Mouse (Mus musculus): Measurements from ENCODE around the gene Wdr17.

Wdr17 gene

DNA sequence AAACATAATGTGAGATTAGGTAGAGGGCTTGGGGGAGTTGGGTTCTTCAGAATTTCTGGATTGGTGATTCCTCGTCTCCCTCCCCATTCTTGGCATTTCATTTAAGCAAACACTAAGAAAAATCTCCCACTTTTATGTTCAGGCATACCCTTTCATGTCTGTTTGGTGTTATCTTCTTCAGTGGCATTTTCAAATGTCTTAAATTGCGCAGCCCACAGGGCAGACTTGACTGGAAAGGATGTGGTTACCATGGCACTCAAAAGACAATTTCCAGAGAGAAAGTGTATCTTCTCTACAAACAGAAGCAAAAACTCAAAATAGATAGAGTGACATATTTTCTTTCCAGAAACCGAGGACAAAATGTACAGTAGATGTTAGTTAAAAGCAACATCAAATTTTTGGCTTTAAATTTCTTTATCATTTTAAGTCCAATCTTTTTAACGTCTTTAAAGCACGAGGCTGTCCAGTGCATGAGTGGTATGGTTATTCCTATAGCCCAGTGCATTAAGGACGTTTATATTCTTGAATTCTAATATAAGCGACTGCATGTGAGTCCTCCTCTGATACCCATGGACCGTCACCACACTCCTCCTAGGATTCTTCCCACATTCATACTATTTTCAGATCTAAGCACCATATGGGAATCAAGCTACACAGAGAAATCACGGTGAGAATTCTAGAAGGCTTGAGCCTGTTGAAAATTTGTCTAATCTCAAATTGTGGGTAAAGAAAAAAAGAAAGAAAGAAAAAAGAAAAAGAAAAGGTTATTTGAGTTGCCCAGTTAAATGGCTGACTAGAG lies at the start of gene Wdr17:
Gene Wdr17, minus strand, starts transcription at position 198 of the 799 bp plus-strand sequence.
- no peak for DNase-seq

DNA sequence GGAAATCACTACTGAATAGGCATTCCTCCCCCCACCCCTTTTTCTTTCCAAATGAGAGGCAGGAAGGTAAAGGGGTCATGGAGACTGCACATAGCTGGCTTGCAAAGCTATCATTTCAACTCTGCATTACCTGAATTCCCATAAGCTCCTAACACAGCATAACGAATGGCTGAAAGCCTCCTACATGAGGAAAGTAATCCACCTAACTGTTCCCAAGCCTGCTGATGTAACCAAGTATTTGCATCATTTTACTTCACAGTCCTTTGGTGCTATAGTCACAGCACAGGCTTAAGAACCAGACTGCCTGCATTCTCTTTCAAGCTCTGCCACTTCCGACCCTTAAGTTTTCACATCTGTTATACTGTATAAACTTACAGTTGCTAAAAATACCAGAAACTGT lies 45.3 kb upstream of the Wdr17 start:
- no peak for DNase-seq

DNA sequence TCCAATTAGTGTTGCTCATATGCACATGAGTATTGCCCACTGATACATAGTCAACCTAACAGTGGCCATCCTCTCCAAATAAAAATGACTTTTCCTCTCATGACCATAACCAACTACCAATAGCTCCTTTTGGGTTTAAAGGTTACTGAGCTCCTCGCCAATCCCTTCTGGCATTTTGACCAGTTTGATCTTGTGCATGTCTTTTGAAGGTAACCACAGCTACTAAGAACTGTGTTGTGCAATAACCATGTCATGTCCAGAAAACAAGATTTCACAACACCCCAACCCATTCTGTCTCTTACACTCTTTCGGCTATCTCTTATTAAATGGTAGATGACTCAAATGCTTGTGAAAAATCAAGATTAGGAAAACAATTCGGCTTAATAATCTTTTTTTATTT lies 38.0 kb upstream of the Wdr17 start:
- DNase-seq: no peak

DNA sequence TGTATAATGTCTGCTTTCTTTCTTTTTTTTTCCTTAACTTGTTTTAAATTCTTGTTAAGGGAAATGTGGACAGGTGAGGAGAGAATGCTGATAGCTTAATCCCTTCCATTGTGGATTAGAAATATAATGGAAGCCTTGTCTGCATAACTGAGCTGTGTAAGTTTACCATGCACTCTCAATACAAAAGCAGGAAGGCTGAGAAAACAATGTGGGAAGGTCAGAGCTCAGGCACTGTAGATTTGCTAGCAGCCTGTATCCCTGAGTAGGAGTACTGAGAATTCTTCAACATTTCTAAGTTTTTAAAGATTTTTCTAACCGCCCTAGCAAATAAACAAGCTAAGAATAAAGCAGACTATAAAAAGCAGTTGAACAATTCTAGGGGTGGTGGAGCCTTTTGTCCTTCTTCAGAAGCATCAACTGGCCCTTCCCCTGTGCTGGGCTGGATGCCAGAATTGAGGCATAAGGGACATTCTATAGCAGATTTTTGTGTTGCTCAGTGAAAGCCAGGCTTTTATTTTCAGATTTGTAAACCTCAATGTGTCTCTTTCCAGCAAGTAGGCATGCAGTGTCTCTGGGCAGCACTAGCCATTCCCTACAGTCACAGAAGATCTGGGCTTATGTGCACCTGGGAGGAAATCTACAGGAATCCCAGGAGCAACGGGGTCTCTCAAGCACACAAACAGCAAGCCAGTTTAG lies 35.3 kb upstream of the Wdr17 start:
- peak in 1 of 2 experiments; percentile 24 for DNase-seq

DNA sequence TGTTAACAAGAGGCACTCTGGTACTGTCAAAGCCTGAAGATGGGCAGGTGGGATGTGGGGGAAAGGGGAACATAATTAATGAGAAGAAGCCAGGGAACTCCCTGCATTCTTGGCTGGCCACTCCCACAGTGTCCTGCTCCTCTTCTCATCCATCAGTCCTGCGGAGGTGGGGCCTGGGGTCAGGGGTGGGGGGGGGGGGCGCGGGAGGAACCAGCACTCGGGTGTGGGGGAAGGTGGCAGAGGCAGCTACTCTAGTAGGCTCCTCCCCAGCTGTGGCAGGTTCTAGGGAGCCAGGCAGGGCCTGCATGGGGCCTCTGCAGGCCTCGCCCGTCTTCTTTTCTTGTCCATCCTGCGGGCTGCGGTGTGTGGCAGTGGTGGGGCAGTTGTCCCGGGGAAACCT lies 30.7 kb upstream of the Wdr17 start:
- DNase-seq: no peak

DNA sequence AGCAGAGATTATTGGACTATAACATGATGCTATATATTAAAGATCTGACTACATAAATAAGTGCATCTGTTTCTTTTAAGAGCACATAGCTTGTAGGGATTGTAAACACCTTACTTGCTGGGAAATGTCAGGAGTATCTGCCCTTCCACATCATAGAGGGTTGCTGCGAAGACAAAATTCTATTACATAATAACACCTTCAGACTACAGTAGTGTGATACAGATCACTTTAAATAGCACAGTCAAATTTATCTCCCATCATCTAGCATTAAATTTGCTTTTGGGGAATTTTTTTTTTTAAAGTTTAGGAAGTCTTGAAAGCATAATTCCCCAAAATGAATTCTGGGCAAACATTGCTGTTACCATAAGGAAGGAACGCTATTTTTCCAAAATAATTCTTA lies 25.9 kb upstream of the Wdr17 start:
- DNase-seq: no peak

DNA sequence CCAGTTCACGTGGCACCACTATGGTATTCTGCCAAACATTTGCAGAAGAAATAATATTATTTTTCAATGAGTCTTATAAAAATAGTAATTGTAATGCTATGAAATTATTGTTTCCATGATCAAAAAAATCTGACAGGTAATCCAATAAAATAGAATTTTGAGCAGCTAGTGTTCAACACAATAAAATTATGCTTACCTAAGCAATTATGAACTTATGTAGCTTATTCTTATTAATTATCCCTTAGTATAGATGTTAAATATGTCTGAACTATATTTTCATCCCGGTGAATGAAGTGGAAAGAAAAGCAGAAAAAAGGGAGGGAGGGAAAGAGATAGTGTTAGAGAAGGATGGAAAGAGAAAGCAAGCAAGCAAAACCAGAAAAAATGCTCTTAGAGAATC lies 12.5 kb upstream of the Wdr17 start:
- no peak for DNase-seq

DNA sequence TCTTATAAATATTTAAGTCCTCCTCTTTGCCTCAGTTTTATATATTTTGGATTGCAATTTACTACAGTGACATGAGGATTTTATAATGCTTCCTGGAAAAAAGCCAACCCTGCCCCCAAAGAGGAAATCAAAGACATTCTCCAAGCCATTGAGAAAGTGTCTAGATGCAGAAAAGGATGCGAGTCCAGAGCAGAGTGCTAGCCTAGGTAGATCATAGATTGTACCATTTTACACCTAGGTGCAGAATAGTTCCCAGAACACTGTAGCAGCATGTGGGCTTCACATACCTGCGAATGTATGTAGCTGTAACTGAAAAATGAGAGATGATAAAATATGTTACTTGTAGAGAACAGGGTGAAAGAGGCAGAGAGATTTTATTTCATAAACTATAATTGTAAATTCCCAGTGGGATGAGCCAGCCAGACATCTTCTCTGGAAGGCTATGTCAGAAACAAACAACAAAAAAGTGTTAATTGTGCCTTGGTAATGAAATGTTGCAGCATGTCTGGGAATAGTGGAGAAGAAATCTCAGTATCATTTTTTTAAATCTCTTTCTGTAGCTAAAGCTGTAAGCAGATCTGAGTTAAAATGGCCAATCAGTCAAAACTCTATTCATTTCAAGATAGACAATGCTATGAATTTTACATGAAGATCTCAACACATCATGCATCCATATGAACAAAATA lies 7.8 kb upstream of the Wdr17 start:
- no peak for DNase-seq

DNA sequence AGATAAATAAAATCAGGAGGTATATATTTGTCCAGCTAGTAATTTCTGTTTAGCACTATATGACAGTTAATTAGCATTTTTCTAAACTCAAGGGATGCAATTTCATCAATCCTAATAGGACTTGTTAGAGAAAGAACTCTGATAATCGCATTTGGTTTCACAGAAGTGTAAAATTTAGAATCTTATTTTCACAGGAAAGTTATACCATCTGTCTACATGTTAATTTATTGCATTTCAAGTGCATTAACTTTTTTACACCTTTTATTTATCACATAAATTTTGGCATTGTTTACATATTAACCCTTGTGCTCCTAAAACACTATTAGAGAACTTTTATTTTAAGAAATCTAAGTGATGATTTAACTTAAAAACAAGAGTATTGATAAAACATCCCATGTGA lies 7.2 kb upstream of the Wdr17 start:
- no peak for DNase-seq

DNA sequence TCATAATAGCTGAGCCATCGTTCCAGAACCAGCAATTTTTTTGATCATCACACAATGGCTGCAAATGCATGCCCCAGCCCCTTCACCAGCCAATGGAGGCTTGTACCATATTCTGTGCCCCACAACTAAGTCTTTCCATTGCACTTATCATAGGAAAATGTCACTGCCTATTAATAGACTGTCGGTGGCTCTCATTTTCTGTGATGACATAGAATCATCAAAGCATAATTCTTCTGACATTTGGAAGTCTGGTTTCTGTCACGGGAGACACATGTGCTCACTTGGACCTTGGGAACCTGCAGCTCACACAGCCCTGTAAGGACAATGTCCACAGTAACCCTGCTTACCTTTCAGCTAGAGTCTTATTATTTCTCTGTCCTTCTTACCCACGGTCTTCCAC lies 424 bp downstream of the Wdr17 start:
- DNase-seq: no peak

DNA sequence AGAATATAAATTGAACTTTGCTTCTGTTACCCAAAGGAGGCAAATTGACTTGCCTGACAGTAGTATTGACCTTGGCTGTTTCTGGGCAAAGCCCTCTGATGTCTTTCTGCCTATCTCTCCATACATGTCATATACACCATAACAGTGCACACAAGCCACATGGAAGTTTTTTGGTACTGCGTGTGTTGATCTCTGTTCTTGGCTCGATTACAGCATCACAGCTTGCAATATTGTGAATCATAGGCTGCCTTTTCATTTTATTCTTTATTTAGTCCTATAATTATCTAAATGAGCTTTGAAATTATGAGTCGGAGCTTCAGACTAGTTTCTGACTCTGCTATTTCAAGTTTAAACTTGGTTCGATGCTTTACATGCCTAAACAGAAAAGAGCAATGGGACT lies 10.5 kb downstream of the Wdr17 start:
- DNase-seq: no peak

DNA sequence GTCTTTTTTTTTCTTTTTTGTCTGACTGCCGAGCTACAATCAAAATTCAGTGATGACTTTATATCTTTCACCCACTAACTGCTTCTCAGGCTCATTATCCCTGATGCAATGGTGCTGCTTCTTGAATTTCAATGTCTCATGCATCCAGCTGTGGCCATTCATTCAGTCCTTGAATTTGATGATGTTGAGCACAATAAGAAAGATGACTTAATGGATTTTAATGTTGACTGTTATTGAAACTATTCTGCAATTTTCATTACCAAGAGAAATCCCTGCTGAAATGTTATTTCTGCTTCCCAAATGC lies 22.3 kb downstream of the Wdr17 start:
- DNase-seq: no peak

DNA sequence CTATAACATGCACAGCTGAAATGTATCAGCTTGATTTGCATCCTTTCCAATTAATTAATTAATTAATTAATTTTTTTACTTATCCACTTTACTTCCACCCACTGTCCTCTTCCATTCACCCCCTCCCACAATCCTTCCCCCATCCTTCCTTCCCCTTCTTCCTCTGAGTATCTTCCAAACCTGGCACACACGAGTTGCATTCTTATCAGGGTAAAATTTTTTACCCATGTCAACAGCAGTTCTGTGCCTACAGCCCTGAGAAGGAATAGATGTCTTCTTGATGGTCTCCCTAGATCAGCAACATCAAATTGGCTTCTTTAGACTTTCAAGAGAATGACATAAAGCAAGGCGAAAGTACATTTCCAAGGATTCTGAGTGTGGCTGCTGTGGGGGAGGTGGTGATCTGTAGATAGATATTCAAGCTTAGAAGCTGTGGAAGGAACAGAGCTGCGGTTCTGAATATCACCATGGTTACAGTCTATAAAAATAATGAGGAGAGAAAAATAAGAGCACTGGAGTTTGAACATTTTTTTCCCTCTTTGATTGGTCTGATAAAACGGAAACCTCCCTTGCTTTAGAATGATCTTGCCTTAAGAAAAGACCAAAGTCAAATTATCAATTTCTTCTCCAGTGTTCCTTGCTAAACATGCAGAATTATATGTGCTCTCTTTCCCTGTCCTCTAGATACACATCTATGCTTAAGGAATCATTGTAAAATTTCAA lies 22.8 kb downstream of the Wdr17 start:
- no peak for DNase-seq

DNA sequence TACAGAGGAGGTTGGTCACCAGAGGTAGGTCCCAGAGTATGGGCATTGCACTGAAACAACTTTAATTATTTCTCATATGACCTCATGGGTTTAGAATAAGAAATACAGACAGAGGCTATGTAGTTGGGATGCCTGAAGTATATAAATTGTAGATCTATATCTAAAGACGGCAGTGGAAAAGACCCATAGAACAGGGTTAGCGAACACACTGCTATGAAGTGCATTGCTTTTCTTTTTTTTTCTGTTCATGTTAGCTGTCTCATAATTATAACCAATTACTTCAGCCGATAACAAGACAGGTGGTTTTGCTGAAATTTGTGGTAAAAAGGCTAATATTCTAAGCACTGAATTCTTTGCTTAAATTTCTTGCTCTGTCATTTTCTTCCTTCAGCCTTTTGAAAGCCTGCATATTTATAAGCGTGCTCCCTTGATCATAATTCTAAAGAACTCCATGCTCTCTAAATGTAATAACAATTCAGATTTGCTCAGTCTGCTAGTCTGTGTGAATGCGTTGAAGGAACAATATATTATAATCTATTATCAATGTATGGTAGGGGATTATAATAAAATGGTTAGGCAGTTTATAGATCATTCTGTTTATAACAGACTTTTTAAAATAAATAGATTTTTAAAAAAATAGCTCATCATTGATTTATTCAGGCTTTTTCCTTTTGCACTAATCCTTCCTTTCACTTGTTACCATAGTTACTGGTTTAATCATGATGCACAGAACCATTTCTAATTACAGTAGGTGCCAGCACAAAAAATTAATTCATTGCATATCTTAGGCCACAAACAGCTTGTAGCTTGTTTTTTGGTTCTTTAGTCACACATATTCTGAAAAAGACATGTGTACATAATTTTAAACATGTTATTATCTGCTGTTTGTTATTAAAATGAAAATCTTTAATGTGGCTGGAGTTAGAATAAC lies 50.7 kb downstream of the Wdr17 start:
- DNase-seq: no peak

DNA sequence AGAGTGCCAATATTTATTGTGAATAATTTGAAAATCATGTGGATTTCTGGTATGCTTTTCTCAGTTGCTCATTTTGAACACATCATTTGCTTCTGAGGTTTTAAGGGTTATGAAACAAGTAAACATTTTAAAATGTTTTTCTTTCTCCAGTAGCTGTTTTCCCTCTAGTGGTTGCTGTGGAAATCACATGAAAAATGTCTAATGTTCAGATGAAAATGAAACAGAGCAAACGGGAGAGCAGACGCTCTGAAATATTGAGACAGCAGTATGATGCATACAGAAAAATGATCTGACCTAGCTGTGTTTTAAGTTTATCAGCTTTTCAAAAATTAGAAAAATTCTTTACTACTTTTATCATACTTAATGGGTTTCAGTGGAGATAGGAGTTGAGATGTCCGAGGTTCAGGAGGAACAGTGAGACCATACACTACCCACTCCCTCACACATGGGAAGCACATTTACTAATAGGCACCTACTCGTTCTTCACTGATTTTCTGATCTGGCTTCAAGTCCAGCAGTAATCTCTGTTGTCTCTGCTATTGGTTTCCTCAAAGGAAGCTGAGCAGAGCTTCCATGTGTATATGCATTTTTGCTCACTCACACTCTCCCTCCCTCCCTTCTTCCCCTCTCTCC lies 57.1 kb downstream of the Wdr17 start:
- DNase-seq: no peak

DNA sequence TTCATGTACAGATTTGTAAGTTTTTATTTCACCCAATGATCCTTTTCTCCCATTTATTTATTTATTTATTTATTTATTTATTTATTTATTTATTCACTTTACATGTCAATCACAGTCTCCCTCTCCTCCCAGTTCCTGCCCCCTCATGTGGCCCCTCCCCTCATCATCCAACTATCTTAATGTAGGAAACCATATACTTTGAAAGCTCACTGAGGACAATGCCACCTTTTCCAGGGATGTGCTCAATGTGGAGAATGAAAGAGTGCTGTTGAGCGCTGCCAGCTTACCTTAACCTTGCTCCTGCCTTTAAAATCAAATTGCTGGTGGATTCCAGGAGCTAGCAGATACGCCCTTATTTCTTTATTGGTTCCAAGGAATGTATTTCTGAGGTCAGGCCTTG lies 59.0 kb downstream of the Wdr17 start:
- DNase-seq: no peak

DNA sequence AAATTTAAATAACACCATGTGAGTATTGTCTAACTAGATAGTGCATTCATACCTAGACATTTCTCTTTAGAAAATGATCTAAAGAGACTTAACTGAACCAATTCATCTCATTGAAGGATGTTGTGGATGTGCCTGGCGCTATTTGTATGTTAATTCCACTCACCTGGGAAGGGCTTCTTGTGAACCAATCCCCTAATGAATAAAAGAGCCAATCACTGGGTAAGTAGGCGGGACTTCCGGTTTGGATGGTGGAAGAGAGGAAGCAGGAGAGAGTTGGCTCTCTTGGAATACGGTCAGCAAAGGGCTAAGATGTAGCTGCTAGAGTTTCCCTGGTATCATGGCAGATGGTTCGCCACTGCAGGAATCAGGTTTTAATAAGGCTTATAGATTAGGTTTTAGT lies 64.0 kb downstream of the Wdr17 start:
- no peak for DNase-seq

DNA sequence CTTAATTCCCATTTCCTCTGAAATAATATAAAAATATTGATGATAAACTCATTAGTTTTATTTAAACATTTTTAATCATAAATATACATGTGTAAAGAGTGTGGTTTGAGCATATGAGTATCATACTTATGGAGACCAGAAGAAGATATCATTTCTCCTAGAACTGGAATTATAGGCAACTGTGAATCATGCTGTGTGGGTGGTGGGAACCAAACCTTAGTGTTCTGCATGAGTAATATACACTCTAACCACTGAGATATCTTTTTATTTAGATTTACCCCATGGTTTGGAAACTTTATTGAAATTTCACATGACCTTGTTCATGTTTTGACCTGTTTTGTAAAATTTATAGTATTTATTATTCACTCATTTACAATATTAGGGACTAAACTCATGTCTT lies 68.3 kb downstream of the Wdr17 start:
- no peak for DNase-seq

DNA sequence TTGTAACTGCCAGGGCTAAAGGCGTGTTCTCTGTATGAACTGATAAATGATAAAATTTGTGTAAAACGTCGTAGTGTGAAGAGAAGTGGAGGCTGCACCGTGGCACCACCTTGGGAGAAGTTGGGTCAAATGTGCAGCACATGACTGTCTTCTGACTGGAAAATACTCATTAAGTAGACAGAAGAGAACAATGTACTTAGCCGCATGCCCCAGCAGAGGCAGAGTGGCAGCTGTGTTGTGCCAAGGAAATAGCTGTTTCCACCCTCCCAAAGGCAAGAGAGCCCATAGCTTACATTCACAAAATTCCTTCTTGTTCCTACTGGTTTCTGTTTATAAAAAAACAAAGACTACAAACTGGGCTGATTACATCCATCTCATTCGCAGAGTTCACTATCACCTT lies 78.8 kb downstream of the Wdr17 start:
- DNase-seq: no peak

DNA sequence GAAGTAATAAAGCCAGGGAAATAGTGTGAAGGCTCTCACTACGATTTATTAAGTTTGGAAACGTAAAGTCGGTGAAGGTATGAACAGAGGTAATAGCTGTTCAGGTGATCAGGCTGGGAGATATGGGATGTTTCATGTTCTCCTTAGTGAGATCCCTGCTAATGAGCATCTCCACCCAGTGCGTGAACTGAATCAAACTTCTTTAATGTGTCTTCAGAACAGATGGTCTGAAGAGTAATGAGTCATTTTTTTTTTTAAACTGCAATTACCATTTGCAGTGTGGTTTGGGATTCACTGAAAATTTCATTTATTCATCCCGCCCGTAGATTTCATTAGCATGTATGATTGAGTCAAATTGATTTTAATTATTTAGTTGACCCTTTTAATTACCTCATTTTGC lies 80.8 kb downstream of the Wdr17 start:
- no peak for DNase-seq

DNA sequence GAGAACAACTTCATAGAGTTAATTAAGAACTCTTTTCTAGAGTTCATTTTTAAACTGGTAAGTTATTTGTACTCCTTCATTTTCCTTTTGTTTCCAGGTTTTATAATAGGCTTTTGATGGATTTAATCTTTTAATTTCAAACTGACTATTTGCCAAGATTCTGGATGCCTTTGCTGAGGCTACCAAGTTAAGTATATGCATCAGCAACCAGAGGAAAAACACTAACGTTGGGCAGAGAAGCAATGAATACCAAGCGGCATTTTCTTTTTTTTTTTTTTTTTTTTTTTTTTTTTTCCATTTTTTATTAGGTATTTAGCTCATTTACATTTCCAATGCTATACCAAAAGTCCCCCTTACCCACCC lies 94.3 kb downstream of the Wdr17 start:
- DNase-seq: no peak

All from cerebellum, postnatal 25 days (tissue).